Comparison of ENCODE assay signal across 13 mouse cellular contexts in the genomic region with DNA sequence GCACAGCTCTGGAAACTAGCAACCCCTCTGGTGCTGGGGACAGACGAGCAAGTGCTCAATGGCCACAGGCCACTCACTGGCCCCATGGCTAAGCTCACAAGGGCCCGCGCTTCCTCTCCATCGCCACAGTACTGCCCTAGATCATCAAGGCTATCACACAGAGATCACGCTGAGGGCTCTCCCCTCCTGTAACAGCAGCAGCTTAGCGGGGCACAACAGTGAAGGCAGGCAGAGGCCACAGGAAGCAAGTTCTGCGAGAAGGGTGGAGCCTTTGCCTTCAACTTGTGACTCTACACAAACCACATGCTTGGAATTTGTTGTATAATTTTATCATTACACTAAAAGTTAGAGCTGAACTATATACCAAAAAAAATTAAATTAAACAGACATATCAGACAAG. TPM values are rescaled to one million over a fixed set of nuclear protein-coding genes. Genes with fewer than 3 reads are reported as not detected.
A peak's percentile ranks its signal among the peaks of the same experiment; 100 is the strongest.
DNase-seq lines count a peak whose midpoint lies in the region; ATAC-seq and TF ChIP-seq lines count a peak whose summit lies in the region.
"Had no signal": no experiment of that assay in that cellular context is flagged by ENCODE, and none has a peak within 500 bp of the region (broad histone marks: within the 10 kb centered on the region; RNA-seq: fewer than 3 reads in every experiment).

No protein-coding gene starts in this region.

- TF ChIP-seq CTCF in lung, adult 2 months (IDR thresholded peaks at IDR 0.05; ENCODE audit: insufficient read depth, low read length), result no peak
- no peak for TF ChIP-seq CTCF in liver, postnatal 0 days (IDR thresholded peaks at IDR 0.05; ENCODE audit: low read depth)

- no peak overlapping the region for H3K9ac ChIP-seq in lung, embryonic 15.5 days
- H3K9ac ChIP-seq in embryonic facial prominence, embryonic 15.5 days, result no peak overlapping the region
- H3K9ac ChIP-seq in liver, postnatal 0 days (replicated peaks), result no peak overlapping the region
- H3K9ac ChIP-seq: midbrain, embryonic 12.5 days had no signal

- H3K4me1 ChIP-seq in lung, embryonic 15.5 days, result peaks cover 17% of the 10 kb centered on the region
- peaks cover 8% of the 10 kb centered on the region for H3K4me1 ChIP-seq in lung, adult 2 months (ENCODE audit: control insufficient read depth, insufficient read depth, low read length)
- H3K4me1 ChIP-seq in embryonic facial prominence, embryonic 15.5 days, result peaks cover 30% of the 10 kb centered on the region
- peaks cover 8% of the 10 kb centered on the region; the same call in 1 of the 2 replicates for H3K4me1 ChIP-seq in liver, postnatal 0 days (ENCODE audit: insufficient read depth)

- H3K4me2 ChIP-seq in lung, embryonic 15.5 days, result no peak overlapping the region
- no peak overlapping the region for H3K4me2 ChIP-seq in embryonic facial prominence, embryonic 15.5 days (replicated peaks)
- no peak overlapping the region for H3K4me2 ChIP-seq in liver, postnatal 0 days (ENCODE audit: low read depth, low read length)
- H3K4me2 ChIP-seq: midbrain, embryonic 12.5 days had no signal

- no peaks in the 10 kb centered on the region for H3K27me3 ChIP-seq in lung, embryonic 15.5 days
- H3K27me3 ChIP-seq in embryonic facial prominence, embryonic 15.5 days, result no peaks in the 10 kb centered on the region
- H3K27me3 ChIP-seq in liver, postnatal 0 days (ENCODE audit: insufficient read depth, low read length), result no peaks in the 10 kb centered on the region
- H3K27me3 ChIP-seq: midbrain, embryonic 12.5 days had no signal

- TF ChIP-seq POLR2A in lung, adult 2 months (IDR thresholded peaks at IDR 0.05; ENCODE audit: borderline replicate concordance, extremely low read depth, low read depth, low read length), result no peak

- H3K27ac ChIP-seq in lung, embryonic 15.5 days, result 0 out of 2 replicates have a peak overlapping the region, but pooled peaks have one; percentile 11
- peak overlapping the region; percentile 79 for H3K27ac ChIP-seq in embryonic facial prominence, embryonic 15.5 days (replicated peaks)
- H3K27ac ChIP-seq in liver, postnatal 0 days (ENCODE audit: low read depth), result peak overlapping the region; percentile 29; the same call in 1 of the 2 replicates
- H3K27ac ChIP-seq: kidney, postnatal 0 days had no signal

- no peak for TF ChIP-seq EP300 in liver, postnatal 0 days (IDR thresholded peaks at IDR 0.05; ENCODE audit: low read depth)

- no peaks in the 10 kb centered on the region for H3K9me3 ChIP-seq in lung, embryonic 15.5 days
- H3K9me3 ChIP-seq in embryonic facial prominence, embryonic 15.5 days (replicated peaks), result no peaks in the 10 kb centered on the region
- H3K9me3 ChIP-seq in liver, postnatal 0 days (ENCODE audit: low read length), result peaks cover 4% of the 10 kb centered on the region; the same call in 1 of the 2 replicates
- H3K9me3 ChIP-seq: midbrain, embryonic 12.5 days had no signal

- no peaks in the 10 kb centered on the region for H3K36me3 ChIP-seq in lung, embryonic 15.5 days
- no peaks in the 10 kb centered on the region for H3K36me3 ChIP-seq in embryonic facial prominence, embryonic 15.5 days
- no peaks in the 10 kb centered on the region for H3K36me3 ChIP-seq in liver, postnatal 0 days (replicated peaks; ENCODE audit: insufficient read depth, low read length)
- H3K36me3 ChIP-seq: midbrain, embryonic 12.5 days had no signal

- H3K4me3 ChIP-seq in lung, embryonic 15.5 days, result no peak overlapping the region
- H3K4me3 ChIP-seq in lung, adult 2 months (replicated peaks; ENCODE audit: extremely low read depth, low read depth, low read length), result no peak overlapping the region
- H3K4me3 ChIP-seq in embryonic facial prominence, embryonic 15.5 days (replicated peaks), result no peak overlapping the region
- no peak overlapping the region for H3K4me3 ChIP-seq in liver, postnatal 0 days (ENCODE audit: low read depth, low read length)
- H3K4me3 ChIP-seq: midbrain, embryonic 12.5 days had no signal

- peak; percentile 79 for DNase-seq in heart, adult 11 months
- DNase-seq in heart, adult 8-10 months (ENCODE audit: low spot score), result no peak
- DNase-seq in lung, adult 2 months, result no peak
- no peak for DNase-seq in liver, postnatal 0 days
- no peak for DNase-seq in spleen, postnatal 14 days (ENCODE audit: low spot score in 2 of 2)
- no peak for DNase-seq in c-Kit-positive CD71-positive TER-119-positive erythroid progenitor cells, embryonic 14.5 days (ENCODE audit: low spot score)
- DNase-seq: adrenal gland, postnatal 36 days; cerebellum, adult 9-11 months; gastrocnemius, postnatal 36 days had no signal

- 0 out of 2 replicates have a peak, but pooled peaks have one; percentile 52 for ATAC-seq in lung, embryonic 15.5 days (ENCODE audit: borderline replicate concordance, extremely low read depth, low FRiP score, low TSS enrichment)
- ATAC-seq in embryonic facial prominence, embryonic 15.5 days (ENCODE audit: insufficient number of reproducible peaks, low FRiP score, low TSS enrichment, low read depth), result no peak
- no peak for ATAC-seq in liver, postnatal 0 days

- WGBS in lung, embryonic 15.5 days, result 44% methylated on average over 7 of the region's 7 CpGs
- 50% methylated on average over 7 of the region's 7 CpGs for WGBS in lung, adult 2 months
- 42% methylated on average over 7 of the region's 7 CpGs for WGBS in embryonic facial prominence, embryonic 15.5 days
- 28% methylated on average over 7 of the region's 7 CpGs for WGBS in liver, postnatal 0 days (ENCODE audit: insufficient replicate concordance)

RNA-seq across cellular contexts. Expression of a gene that starts 46.0 kb away (rescaled TPM):
- 10 to 100 TPM; 10.3 to 12.9 (median 12.5) TPM for total RNA-seq in heart, adult 8-10 months (2022)
- polyA plus RNA-seq in lung, embryonic 15.5 days (2015; fragmentation: Nextera tagmentation; extraction: Ambion mirVana), result 17.2 and 18.1 TPM in 2 replicates
- 15.8 and 21.9 TPM in 2 replicates for polyA plus RNA-seq in lung, adult 2 months (2012; rRNA removed)
- polyA plus RNA-seq in embryonic facial prominence, embryonic 15.5 days (2015; fragmentation: Nextera tagmentation; extraction: Ambion mirVana), result 18.3 and 18.7 TPM in 2 replicates
- 1.6 TPM in 2 replicates for polyA plus RNA-seq in liver, postnatal 0 days (2015; fragmentation: Nextera tagmentation; extraction: Ambion mirVana)

Comparison
In these comparisons a context has a peak if more than half of its experiments do, and no peak if none do; other contexts are left out.
1. H3K27ac ChIP-seq: peak in every context shown above with its lines; median percentile 79 in embryonic facial prominence, embryonic 15.5 days; 29 in liver, postnatal 0 days; 11 in lung, embryonic 15.5 days.